Mouse (Mus musculus): ENCODE results near the gene Immp2l. TPM values are rescaled to one million over a fixed set of nuclear protein-coding genes. Genes with fewer than 3 reads are reported as not detected.

The Immp2l gene
- polyA plus RNA-seq, 1 experiment, result 14.8 TPM

DNA sequence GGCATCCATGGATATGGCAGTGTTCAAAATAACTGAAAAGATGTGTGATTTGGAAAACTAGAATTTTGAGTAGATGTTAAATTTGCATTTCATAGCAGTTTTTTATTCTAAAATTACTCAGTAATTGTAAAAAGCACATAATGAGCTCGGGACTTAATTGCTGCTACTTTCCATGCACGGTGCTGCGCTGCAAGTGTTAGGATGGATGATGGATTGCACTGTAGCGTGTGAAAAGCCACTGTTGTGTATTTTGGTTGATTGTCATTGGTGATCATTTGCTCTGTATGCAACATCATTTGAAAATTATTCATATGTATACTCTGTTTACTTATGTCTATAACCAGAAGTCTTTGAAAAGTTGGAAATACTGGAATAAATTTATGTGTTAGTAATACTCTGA lies 394.1 kb downstream of the Immp2l start:
- 91% methylated on average over 4 of the region's 4 CpGs for WGBS
- TF ChIP-seq CTCF (conservative IDR thresholded peaks at IDR 0.05; ENCODE audit: insufficient read depth, insufficient read length, low read depth, low read length) (no peak), POLR2A (IDR thresholded peaks at IDR 0.05; ENCODE audit: low read depth, low read length) (no peak)
- Histone ChIP-seq H3K27ac (ENCODE audit: insufficient read depth, low read depth, low read length) (no peak overlapping the region), H3K27me3 (replicated peaks; ENCODE audit: control insufficient read depth, insufficient read depth, low read length) (no peaks in the 10 kb centered on the region), H3K4me1 (ENCODE audit: control insufficient read depth, insufficient read depth, low read length) (no peaks in the 10 kb centered on the region), H3K4me3 (ENCODE audit: insufficient read depth, low read depth, low read length) (no peak overlapping the region), H3K36me3 (ENCODE audit: control insufficient read depth, insufficient read depth, low read length) (no peaks in the 10 kb centered on the region)
- no peak for DNase-seq

DNA sequence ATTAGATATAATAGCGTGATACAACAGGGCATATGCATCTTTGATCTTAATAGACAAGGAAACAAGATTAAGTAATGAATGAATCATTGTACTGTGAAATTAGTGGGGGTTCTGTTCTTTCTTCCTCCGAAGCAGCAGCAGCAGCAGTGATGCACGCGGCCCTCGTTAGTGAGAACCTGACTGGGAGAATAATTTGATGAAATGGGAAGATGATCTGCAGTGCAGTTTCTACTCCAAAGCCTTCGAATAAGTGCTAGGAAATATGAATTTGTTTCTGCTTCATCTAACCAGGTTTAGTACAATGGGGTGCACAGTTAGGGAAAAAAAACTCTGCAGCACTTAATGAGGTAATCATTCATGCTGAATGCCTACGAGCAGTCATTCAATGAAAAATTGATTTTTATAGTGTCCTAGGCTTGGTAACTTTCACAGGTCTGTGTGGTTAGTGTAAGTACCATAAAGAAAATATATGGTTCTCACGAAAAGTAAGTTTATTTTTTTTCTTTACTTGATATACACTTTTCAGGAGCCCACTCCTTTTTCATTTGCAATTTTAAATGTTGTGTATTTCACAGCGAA lies 401.3 kb downstream of the Immp2l start:
- TF ChIP-seq CTCF (conservative IDR thresholded peaks at IDR 0.05; ENCODE audit: insufficient read depth, insufficient read length, low read depth, low read length) (no peak), POLR2A (IDR thresholded peaks at IDR 0.05; ENCODE audit: low read depth, low read length) (no peak)
- DNase-seq, result no peak
- no peak overlapping the region for H3K4me3 ChIP-seq (ENCODE audit: insufficient read depth, low read depth, low read length)
- H3K4me1 ChIP-seq (ENCODE audit: control insufficient read depth, insufficient read depth, low read length), result no peaks in the 10 kb centered on the region
- 59% methylated on average over 9 of the region's 9 CpGs for WGBS
- H3K27ac ChIP-seq (ENCODE audit: insufficient read depth, low read depth, low read length), result no peak overlapping the region
- H3K27me3 ChIP-seq (replicated peaks; ENCODE audit: control insufficient read depth, insufficient read depth, low read length), result no peaks in the 10 kb centered on the region
- H3K36me3 ChIP-seq (ENCODE audit: control insufficient read depth, insufficient read depth, low read length), result no peaks in the 10 kb centered on the region

DNA sequence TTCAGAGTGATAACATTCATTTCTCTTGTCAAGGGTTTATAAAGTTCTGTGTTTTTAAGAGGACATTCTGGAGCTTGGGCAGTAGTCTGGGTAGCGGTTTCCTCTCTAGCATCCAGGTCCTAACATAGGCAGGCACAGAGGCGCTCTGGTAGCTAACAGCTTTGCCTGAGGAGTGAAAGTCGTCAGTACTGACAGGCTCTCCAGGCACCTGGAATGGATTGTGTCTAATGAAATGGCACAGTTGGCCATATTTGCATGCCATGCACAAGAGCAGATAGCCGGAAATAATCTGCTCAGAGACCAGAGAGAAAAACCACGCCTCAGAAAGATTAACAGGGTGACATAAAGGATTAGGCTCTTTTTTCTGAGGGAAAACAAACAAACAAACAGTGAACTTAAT lies 403.6 kb downstream of the Immp2l start:
- 73% methylated on average over 5 of the region's 5 CpGs for WGBS
- no peaks in the 10 kb centered on the region for H3K36me3 ChIP-seq (ENCODE audit: control insufficient read depth, insufficient read depth, low read length)

DNA sequence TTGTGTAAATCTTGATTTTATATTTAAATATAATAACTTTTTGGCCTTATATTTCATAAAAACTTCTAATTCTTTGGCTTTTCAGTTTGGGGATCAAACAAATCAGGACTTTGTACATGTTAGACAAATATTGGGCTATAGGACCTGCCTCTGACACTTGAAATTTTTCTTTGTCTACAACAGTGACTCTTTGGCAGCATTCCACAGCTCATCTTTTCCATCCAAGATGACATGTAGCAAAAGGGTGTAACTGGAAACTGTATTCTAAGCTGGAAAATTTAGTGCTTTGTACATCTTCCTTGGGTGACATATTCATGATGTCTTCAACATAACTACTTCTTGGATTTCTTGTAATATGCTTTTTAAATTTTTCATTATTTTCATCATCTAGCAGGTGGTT lies 404.9 kb downstream of the Immp2l start:
- no peaks in the 10 kb centered on the region for H3K27me3 ChIP-seq (replicated peaks; ENCODE audit: control insufficient read depth, insufficient read depth, low read length)
- H3K36me3 ChIP-seq (ENCODE audit: control insufficient read depth, insufficient read depth, low read length), result no peaks in the 10 kb centered on the region
- H3K4me1 ChIP-seq (ENCODE audit: control insufficient read depth, insufficient read depth, low read length), result no peaks in the 10 kb centered on the region
- no peak for TF ChIP-seq POLR2A (IDR thresholded peaks at IDR 0.05; ENCODE audit: low read depth, low read length)
- TF ChIP-seq CTCF (conservative IDR thresholded peaks at IDR 0.05; ENCODE audit: insufficient read depth, insufficient read length, low read depth, low read length), result no peak
- H3K27ac ChIP-seq (ENCODE audit: insufficient read depth, low read depth, low read length), result no peak overlapping the region
- no peak for DNase-seq
- H3K4me3 ChIP-seq (ENCODE audit: insufficient read depth, low read depth, low read length), result no peak overlapping the region

More for the DNA sequence above, 403.6 kb downstream of the Immp2l start:
- Histone ChIP-seq H3K4me3 (ENCODE audit: insufficient read depth, low read depth, low read length) (no peak overlapping the region), H3K27me3 (replicated peaks; ENCODE audit: control insufficient read depth, insufficient read depth, low read length) (no peaks in the 10 kb centered on the region), H3K4me1 (ENCODE audit: control insufficient read depth, insufficient read depth, low read length) (no peaks in the 10 kb centered on the region), H3K27ac (ENCODE audit: insufficient read depth, low read depth, low read length) (no peak overlapping the region)
- DNase-seq, result no peak
- TF ChIP-seq POLR2A (IDR thresholded peaks at IDR 0.05; ENCODE audit: low read depth, low read length) (no peak), CTCF (conservative IDR thresholded peaks at IDR 0.05; ENCODE audit: insufficient read depth, insufficient read length, low read depth, low read length) (no peak)

DNA sequence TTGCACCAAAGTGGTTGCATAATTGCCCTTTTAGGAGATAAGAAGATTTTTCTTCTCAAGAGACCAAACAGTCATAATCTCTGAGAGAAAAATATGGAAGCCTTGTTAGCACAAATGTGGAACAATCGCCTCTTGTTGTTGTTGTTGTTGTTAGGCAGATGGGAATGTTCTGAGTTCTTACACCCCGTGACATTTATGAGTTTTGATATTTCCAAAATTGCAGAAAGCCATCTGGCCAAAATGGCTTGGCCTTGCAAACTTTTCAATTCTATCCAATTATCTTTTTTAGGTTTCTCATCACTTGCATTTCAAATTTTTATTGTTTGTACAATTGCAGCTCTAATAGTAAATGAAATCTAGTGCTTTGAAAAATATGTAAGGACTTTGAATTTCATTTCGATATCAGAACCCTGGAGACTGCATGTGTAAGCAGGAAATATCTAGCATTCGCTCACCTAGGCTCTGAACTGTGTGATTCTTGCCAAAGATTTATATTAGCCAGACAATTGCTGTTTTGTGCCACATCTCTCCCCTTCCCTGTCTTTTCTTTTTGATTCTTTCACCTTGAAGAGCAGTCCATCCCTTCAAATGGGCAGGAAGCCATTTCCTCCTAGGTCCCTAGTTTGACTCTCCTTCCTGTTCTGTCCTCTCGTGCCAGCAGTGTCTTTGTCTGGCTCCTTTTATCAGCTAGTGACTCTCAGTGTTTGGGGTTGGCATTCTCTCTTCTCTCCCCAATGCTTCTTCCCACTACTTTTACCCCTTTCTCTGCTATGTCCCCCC lies 412.5 kb downstream of the Immp2l start:
- DNase-seq, result no peak
- Histone ChIP-seq H3K4me1 (ENCODE audit: control insufficient read depth, insufficient read depth, low read length) (peaks cover 3% of the 10 kb centered on the region; the same call in 1 of the 2 replicates), H3K36me3 (ENCODE audit: control insufficient read depth, insufficient read depth, low read length) (no peaks in the 10 kb centered on the region), H3K4me3 (ENCODE audit: insufficient read depth, low read depth, low read length) (no peak overlapping the region), H3K27ac (ENCODE audit: insufficient read depth, low read depth, low read length) (no peak overlapping the region), H3K27me3 (replicated peaks; ENCODE audit: control insufficient read depth, insufficient read depth, low read length) (no peaks in the 10 kb centered on the region)
- WGBS, result 78% methylated on average over 5 of the region's 5 CpGs
- no peak for TF ChIP-seq POLR2A (IDR thresholded peaks at IDR 0.05; ENCODE audit: low read depth, low read length)
- no peak for TF ChIP-seq CTCF (conservative IDR thresholded peaks at IDR 0.05; ENCODE audit: insufficient read depth, insufficient read length, low read depth, low read length)

DNA sequence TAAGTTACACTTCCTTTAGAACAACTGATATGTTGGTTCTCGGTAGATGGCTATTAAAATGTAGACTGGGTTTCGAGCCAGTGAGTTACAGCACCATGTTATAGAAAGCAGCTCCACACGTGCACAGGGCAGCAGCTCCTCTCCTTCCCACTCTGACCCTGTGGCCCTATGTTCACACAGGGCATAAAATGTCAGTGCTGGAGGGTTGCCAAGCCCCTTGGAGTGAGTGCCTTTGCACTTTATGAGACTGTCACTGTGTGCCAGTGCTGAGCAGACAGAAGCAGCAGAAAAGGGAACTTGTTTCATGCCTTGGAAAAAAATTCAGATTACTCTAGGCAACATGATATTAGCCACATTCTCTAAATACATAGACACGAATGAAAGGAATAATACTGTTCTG lies 414.6 kb downstream of the Immp2l start:
- no peak for TF ChIP-seq CTCF (conservative IDR thresholded peaks at IDR 0.05; ENCODE audit: insufficient read depth, insufficient read length, low read depth, low read length)
- no peak for TF ChIP-seq POLR2A (IDR thresholded peaks at IDR 0.05; ENCODE audit: low read depth, low read length)
- Histone ChIP-seq H3K36me3 (ENCODE audit: control insufficient read depth, insufficient read depth, low read length) (no peaks in the 10 kb centered on the region), H3K27me3 (replicated peaks; ENCODE audit: control insufficient read depth, insufficient read depth, low read length) (no peaks in the 10 kb centered on the region), H3K4me3 (ENCODE audit: insufficient read depth, low read depth, low read length) (no peak overlapping the region), H3K4me1 (ENCODE audit: control insufficient read depth, insufficient read depth, low read length) (peaks cover 3% of the 10 kb centered on the region; the same call in 1 of the 2 replicates), H3K27ac (ENCODE audit: insufficient read depth, low read depth, low read length) (no peak overlapping the region)
- peak; percentile 40 for DNase-seq
- WGBS, result 23% methylated on average over 4 of the region's 4 CpGs

DNA sequence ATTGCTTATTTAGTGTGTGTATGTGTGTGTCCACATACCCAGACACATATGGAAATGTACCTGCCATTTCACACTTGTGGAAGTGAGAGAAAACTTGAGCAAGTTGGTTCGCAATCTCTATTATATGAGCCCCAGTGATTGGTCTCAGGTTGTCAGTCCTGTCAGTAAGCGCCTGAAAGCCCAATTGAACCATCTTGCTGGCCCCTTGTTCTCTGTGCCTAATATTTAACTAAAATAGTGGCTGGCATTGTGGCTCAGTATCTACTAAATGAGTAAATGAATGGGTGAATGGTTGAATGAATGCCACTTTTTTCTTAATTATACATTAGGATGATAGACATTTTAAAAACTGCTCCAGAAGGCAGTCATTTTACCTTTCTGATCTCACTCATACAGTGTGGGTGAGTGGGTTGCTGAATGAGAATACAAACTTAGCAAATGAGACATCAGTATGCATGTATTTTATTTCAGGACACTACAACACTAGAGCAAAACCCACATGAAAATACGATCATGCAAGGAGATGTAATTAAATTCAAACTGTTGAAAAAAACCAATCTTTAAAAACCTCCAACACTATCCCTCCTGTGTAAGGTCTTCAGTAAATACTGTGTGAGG lies 444.6 kb downstream of the Immp2l start:
- H3K4me1 ChIP-seq (ENCODE audit: control insufficient read depth, insufficient read depth, low read length), result no peaks in the 10 kb centered on the region
- H3K36me3 ChIP-seq (ENCODE audit: control insufficient read depth, insufficient read depth, low read length), result no peaks in the 10 kb centered on the region
- TF ChIP-seq CTCF (conservative IDR thresholded peaks at IDR 0.05; ENCODE audit: insufficient read depth, insufficient read length, low read depth, low read length) (no peak), POLR2A (IDR thresholded peaks at IDR 0.05; ENCODE audit: low read depth, low read length) (no peak)
- no peaks in the 10 kb centered on the region for H3K27me3 ChIP-seq (replicated peaks; ENCODE audit: control insufficient read depth, insufficient read depth, low read length)
- DNase-seq, result no peak
- no peak overlapping the region for H3K27ac ChIP-seq (ENCODE audit: insufficient read depth, low read depth, low read length)
- 91% methylated on average over 3 of the region's 3 CpGs for WGBS
- H3K4me3 ChIP-seq (ENCODE audit: insufficient read depth, low read depth, low read length), result no peak overlapping the region

Measured in kidney, adult 2 months (tissue).